Mouse (Mus musculus) urinary bladder, adult 18-20 months (tissue): ENCODE results near the gene Spint1.
A peak's percentile ranks its signal among the peaks of the same experiment; 100 is the strongest.

Experiments used
- DNase-seq, 2 experiments: peaks; one replicate each; pipeline ENCODE4 v3.0.0; 2022; ENCODE audit warnings: low spot score in 2 of 2, mixed read lengths in 2 of 2

Spint1 gene

GRCm38 (mm10) chr2:119237210-119237870 lies at the start of gene Spint1:
Spint1 (plus strand) TSS chr2:119237362.
- DNase-seq: peak; percentile 73 to 79

GRCm38 (mm10) chr2:119189029-119189710 lies 48.0 kb upstream of the Spint1 start:
- DNase-seq: peak; percentile 76 to 89

- no peak for DNase-seq
These were observed 46.2 kb upstream of the Spint1 start for GRCm38 (mm10) chr2:119190969-119191368.

- DNase-seq: no peak
These were observed 43.0 kb upstream of the Spint1 start for GRCm38 (mm10) chr2:119194140-119194539.

- DNase-seq: no peak
These were observed 40.6 kb upstream of the Spint1 start for GRCm38 (mm10) chr2:119196316-119197108.

- DNase-seq: no peak
These were observed 39.7 kb upstream of the Spint1 start for GRCm38 (mm10) chr2:119197493-119197892.

GRCm38 (mm10) chr2:119198049-119198448 lies 39.1 kb upstream of the Spint1 start:
- no peak for DNase-seq

- no peak for DNase-seq
These were observed 38.2 kb upstream of the Spint1 start for GRCm38 (mm10) chr2:119198934-119199333.

GRCm38 (mm10) chr2:119202914-119203453 lies 34.2 kb upstream of the Spint1 start:
- no peak for DNase-seq

GRCm38 (mm10) chr2:119203871-119204460 lies 33.2 kb upstream of the Spint1 start:
- DNase-seq: no peak

- no peak for DNase-seq
These were observed 29.2 kb upstream of the Spint1 start for GRCm38 (mm10) chr2:119207961-119208343.

GRCm38 (mm10) chr2:119208344-119209175 lies 28.6 kb upstream of the Spint1 start, which contains the start of the genes Zfyve19 and Dnajc17:
Zfyve19 (plus strand) TSS chr2:119208617.
Dnajc17 (minus strand) TSS chr2:119208795.
- DNase-seq: peak; percentile 86 to 95

- DNase-seq: no peak
These were observed 28.0 kb upstream of the Spint1 start for GRCm38 (mm10) chr2:119209176-119209507.

GRCm38 (mm10) chr2:119229775-119230704 lies 7.1 kb upstream of the Spint1 start, which contains the start of gene Ppp1r14d:
Ppp1r14d (minus strand) TSS chr2:119229906.
- no peak for DNase-seq

- no peak for DNase-seq
These were observed 416 bp upstream of the Spint1 start for GRCm38 (mm10) chr2:119236682-119237209.

GRCm38 (mm10) chr2:119237871-119238220 lies 684 bp downstream of the Spint1 start:
- DNase-seq: no peak

GRCm38 (mm10) chr2:119238671-119239070 lies 1.5 kb downstream of the Spint1 start:
- peak; percentile 60 to 80 for DNase-seq

GRCm38 (mm10) chr2:119240075-119240818 lies 3.1 kb downstream of the Spint1 start:
- peak in 1 of 2 experiments; percentile 29 for DNase-seq

- no peak for DNase-seq
These were observed 3.6 kb downstream of the Spint1 start for GRCm38 (mm10) chr2:119240819-119241186.
